Mouse (Mus musculus) brain, embryonic 14.5 days (tissue): ENCODE data around the gene Ech1.

Source experiments
- CTCF ChIP-seq: fragments of 200-500 bp; IDR thresholded peaks from 2 replicates; pipeline ENCODE4 v1.5.1; 2012; ENCODE audit warnings: inconsistent platforms, mild to moderate bottlenecking, moderate library complexity, borderline replicate concordance; ENCODE audit not compliant: insufficient read depth, insufficient read length; ENCODE audit errors: extremely low read depth
- POLR2A ChIP-seq: fragments of 200-500 bp; IDR thresholded peaks from 2 replicates; pipeline ENCODE4 v1.6.1; 2012; ENCODE audit warnings: mild to moderate bottlenecking, inconsistent platforms, borderline replicate concordance; ENCODE audit not compliant: poor library complexity, insufficient read depth, insufficient read length, severe bottlenecking; ENCODE audit errors: extremely low read depth

GRCm38 (mm10) chr7:28847273-28847672 lies 22.3 kb downstream of the Ech1 start:
- TF ChIP-seq CTCF = no peak
- TF ChIP-seq POLR2A = no peak
